Mouse (Mus musculus): Measurements from ENCODE around the gene Kirrel3.

Gene Kirrel3

GRCm38 (mm10) chr9:34945301-34945700 is 459.6 kb downstream of the Kirrel3 start:
- DNase-seq (ENCODE audit: low read depth, low spot score), result no peak

GRCm38 (mm10) chr9:34947258-34947657 is 461.6 kb downstream of the Kirrel3 start:
- no peak for DNase-seq (ENCODE audit: low read depth, low spot score)

- DNase-seq (ENCODE audit: low read depth, low spot score), result no peak
These were observed 462.0 kb downstream of the Kirrel3 start for GRCm38 (mm10) chr9:34947717-34948116.

- DNase-seq (ENCODE audit: low read depth, low spot score), result no peak
These were observed 467.7 kb downstream of the Kirrel3 start for GRCm38 (mm10) chr9:34953420-34953819.

GRCm38 (mm10) chr9:34954212-34954611 is 468.5 kb downstream of the Kirrel3 start:
- no peak for DNase-seq (ENCODE audit: low read depth, low spot score)

GRCm38 (mm10) chr9:34956512-34956911 is 470.8 kb downstream of the Kirrel3 start:
- no peak for DNase-seq (ENCODE audit: low read depth, low spot score)

GRCm38 (mm10) chr9:34957691-34958090 is 472.0 kb downstream of the Kirrel3 start:
- no peak for DNase-seq (ENCODE audit: low read depth, low spot score)

GRCm38 (mm10) chr9:34958183-34958830 is 472.6 kb downstream of the Kirrel3 start:
- no peak for DNase-seq (ENCODE audit: low read depth, low spot score)

- no peak for DNase-seq (ENCODE audit: low read depth, low spot score)
These were observed 475.0 kb downstream of the Kirrel3 start for GRCm38 (mm10) chr9:34960736-34961135.

GRCm38 (mm10) chr9:34961171-34961570 is 475.5 kb downstream of the Kirrel3 start:
- no peak for DNase-seq (ENCODE audit: low read depth, low spot score)

- DNase-seq (ENCODE audit: low read depth, low spot score), result no peak
These were observed 476.6 kb downstream of the Kirrel3 start for GRCm38 (mm10) chr9:34962251-34962650.

- no peak for DNase-seq (ENCODE audit: low read depth, low spot score)
These were observed 477.9 kb downstream of the Kirrel3 start for GRCm38 (mm10) chr9:34963593-34963992.

GRCm38 (mm10) chr9:34964172-34965040 is 478.7 kb downstream of the Kirrel3 start:
- DNase-seq (ENCODE audit: low read depth, low spot score), result no peak

- DNase-seq (ENCODE audit: low read depth, low spot score), result no peak
These were observed 479.3 kb downstream of the Kirrel3 start for GRCm38 (mm10) chr9:34965041-34965415.

GRCm38 (mm10) chr9:34967772-34968171 is 482.1 kb downstream of the Kirrel3 start:
- DNase-seq (ENCODE audit: low read depth, low spot score), result no peak

- DNase-seq (ENCODE audit: low read depth, low spot score), result no peak
These were observed 484.3 kb downstream of the Kirrel3 start for GRCm38 (mm10) chr9:34969881-34970490.

- no peak for DNase-seq (ENCODE audit: low read depth, low spot score)
These were observed 488.6 kb downstream of the Kirrel3 start for GRCm38 (mm10) chr9:34974326-34974725.

- DNase-seq (ENCODE audit: low read depth, low spot score), result no peak
These were observed 489.6 kb downstream of the Kirrel3 start for GRCm38 (mm10) chr9:34975245-34975644.

- no peak for DNase-seq (ENCODE audit: low read depth, low spot score)
These were observed 491.1 kb downstream of the Kirrel3 start for GRCm38 (mm10) chr9:34976596-34977462.

- DNase-seq (ENCODE audit: low read depth, low spot score), result no peak
These were observed 492.0 kb downstream of the Kirrel3 start for GRCm38 (mm10) chr9:34977700-34978099.

- no peak for DNase-seq (ENCODE audit: low read depth, low spot score)
These were observed 492.5 kb downstream of the Kirrel3 start for GRCm38 (mm10) chr9:34978229-34978628.

Measured in retina, adult 2 months (tissue).